Mouse (Mus musculus) Muller cell, postnatal 12 days (primary cell): Measurements from ENCODE around the gene Serhl.

Experiments used
- DNase-seq: peaks from one replicate; pipeline ENCODE4 v3.0.0-alpha.2; 2015; ENCODE audit errors: inconsistent ontology term

The Serhl gene

DNA sequence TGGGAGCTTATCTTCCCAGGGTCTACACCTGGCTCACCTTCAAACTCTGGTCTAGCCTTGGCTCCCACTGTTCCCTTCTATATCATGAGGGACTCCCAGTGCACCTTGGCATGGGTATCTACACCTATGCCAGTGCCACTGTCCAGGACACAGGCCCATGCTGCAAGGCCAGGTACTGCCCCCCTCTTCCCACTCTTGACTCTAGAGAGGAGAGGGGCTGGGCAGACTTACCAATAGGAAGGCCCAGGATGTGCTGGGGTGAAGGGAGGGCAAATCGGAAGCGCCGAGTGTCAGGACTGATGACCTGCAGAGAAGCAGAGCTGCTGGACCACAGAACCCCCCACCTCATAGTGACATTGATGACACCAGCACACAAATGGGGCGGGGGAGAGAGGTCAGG, 72.7 kb downstream of the Serhl start:
- DNase-seq, result no peak

DNA sequence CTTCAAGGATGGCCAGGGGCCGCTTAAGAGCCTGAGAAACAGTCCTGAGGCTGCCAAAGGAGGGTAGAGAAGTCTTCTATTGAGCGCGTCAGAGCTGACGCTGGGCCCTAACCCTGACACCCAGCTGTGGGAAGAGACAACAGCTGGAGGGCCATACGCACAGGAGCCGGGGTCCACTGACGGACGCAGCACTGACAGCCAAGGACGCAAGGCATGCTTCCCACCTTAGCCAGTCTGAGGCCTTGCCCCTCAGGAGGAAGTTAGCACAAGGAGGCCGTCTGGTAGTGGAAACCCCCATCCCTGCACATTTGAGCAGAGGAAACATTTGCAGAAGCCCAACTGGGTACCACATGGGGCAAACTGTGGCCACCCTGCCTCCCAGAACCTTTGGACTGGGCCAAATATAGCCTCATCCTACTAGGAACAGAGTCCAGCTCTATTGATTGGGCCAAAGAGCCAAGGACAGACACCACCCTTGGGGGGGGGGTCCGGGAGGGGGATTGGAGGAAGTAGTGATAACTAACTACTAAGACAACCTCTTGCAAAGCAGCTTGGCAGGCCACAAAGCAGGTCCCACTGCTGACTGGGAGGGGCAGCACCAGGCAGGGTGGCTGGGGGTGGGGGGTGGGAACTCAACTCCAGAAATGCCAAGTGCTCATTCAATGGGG, 73.6 kb downstream of the Serhl start:
- no peak for DNase-seq

DNA sequence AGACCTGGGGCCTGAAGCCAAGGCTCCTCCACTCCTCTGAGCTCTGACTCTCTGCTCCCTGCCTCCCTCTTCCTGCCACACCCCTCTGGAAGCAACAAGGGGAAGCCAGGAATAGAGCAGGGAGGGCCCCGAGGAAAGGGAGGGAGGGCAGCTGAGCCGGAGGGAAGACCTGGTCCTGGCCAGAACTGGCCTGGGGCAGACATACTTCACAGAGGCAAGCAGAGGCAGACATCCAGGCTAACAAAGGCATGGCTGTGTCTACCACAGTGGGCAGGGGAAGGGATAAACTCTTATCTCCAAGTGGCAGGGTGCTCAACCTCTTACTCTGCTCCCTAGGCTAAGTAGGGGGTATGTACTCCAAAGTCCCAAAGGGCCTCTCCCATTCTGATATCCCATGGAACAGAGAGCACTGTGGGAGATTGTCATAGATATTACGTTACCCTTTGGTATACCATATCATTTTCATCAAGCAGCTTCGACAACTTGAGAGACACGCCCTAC, 75.7 kb downstream of the Serhl start:
- DNase-seq, result no peak

DNA sequence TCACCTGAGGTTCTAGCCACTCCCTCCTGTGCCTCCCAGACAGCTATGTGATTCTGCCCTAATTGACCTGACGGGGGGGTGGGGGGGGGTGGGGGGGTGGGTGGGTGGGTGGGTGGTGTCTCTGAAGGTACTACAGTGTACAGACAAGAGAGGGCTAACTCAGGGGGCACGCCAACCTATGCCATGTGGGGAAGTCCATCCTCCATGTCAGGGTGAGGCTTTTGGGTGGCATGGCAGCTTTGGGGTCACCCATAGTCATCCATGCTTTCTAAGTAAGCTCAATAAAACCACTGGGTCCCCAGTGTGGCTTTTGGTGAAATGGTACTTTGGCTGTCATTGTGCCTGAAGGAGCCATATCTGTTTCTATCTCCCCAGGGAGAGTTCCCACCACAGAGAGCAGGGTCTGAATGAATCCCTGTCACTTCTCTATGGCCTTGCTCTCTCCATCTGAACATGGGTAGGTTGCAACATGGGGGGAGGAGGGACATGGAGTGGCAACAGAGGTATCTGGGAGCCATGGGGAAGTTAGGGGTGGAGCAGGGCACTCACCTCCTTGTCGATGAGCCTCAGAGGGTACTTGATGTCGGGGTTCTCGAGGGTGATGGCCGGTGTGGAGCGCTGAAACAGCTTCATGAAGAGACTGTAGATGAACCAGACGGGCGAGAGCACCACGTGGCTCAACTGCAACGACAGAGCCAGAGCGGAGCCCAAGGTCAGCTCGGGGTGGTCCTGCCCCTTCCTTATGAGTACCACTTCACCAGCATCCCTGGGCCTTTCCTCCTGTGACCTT, 76.4 kb downstream of the Serhl start:
- DNase-seq, result no peak
